Mouse (Mus musculus) kidney, postnatal 10 days (tissue): ENCODE measurements around the gene Mthfsd.
"Not testable (repeated sequence)": the region's sequence is repeated elsewhere in the genome, so short reads cannot be mapped to it uniquely, and the experiment has no call there.

Experiments
- DNase-seq: peaks from one replicate; pipeline ENCODE4 v3.0.0; 2021; ENCODE audit warnings: mixed read lengths

Mthfsd gene

GRCm38 (mm10) chr8:121107668-121108656 lies at the start of gene Mthfsd:
TSS of gene Mthfsd (minus strand) at chr8:121108392.
- peak; percentile 99 for DNase-seq

DNA sequence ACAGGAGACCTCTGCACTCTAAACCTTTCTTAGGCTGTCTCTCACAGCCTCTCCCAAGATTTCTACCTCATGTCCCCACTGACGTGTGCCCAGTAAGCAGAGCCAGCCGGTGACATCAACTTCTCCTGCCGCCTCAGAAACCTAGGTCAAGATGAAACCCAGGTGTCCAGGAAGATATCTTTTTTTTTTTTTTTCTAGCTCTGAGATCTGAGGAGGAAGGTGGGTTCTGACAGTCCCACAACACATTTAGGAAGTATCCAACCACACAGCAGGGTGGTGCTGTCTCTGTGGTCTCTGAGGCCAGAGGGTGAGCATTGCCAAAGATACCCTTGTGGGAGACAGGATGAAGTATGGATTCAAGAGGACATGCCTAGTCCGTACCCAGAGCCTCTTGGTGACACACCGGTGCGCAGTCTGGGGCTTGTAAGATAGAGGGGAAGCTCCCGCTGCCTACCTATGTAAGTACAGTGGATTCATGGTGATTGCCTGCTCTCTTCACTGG lies 48.8 kb upstream of the Mthfsd start:
- DNase-seq: no peak

- DNase-seq: peak; percentile 61
Measured at GRCm38 (mm10) chr8:121152394-121152793, 44.2 kb upstream of the Mthfsd start.

DNA sequence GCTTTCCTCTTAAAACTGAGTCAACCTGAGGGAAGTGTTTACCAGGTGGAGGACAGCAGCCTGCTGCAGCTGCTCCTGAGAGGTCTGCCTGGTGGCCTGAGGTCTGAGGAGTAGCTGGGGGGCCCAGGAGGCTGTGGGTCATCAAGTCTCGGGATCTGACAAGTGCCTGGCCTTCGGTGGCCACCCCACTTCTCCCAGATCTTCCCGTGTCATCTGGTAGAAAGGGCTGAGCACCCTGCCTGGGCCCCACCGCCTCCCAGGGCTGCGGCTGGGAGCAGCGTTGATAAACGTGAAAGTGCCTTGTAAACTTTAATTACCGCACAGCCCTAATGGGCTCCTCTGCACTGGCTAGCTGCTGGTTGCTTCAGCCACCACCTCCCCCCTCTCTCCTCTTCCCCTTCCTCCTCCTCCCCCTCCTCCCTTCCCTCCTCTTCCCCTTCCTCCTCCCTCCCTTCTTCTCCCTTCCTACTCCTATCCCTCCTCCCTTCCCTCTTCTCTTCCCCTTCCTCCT lies 40.4 kb upstream of the Mthfsd start:
- DNase-seq: no peak

- DNase-seq: not testable (repeated sequence)
Measured at GRCm38 (mm10) chr8:121145457-121146134, 37.4 kb upstream of the Mthfsd start.

DNA sequence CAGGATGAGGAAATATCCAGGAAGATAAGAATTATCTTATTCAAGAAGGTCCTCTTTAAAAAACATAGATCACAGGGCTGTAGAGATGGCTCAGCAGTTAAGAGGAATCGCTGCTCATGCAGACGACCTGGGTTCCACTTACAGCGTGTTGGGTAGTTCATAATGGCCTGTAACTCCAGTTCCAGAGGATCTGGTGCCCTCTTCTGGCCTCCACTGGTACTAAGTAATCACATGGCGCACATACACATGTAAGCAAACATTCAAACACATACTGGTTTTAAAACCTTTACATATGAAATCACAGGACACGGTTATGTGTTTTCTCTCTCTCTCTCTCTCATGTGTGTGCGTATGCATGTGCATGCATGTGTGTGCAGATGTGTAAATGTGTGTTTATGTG lies 28.7 kb upstream of the Mthfsd start:
- DNase-seq: no peak

- DNase-seq: peak; percentile 8
Measured at GRCm38 (mm10) chr8:121134512-121134911, 26.3 kb upstream of the Mthfsd start.

GRCm38 (mm10) chr8:121134102-121134501 lies 25.9 kb upstream of the Mthfsd start:
- no peak for DNase-seq

GRCm38 (mm10) chr8:121132961-121133513 lies 24.8 kb upstream of the Mthfsd start:
- DNase-seq: no peak

DNA sequence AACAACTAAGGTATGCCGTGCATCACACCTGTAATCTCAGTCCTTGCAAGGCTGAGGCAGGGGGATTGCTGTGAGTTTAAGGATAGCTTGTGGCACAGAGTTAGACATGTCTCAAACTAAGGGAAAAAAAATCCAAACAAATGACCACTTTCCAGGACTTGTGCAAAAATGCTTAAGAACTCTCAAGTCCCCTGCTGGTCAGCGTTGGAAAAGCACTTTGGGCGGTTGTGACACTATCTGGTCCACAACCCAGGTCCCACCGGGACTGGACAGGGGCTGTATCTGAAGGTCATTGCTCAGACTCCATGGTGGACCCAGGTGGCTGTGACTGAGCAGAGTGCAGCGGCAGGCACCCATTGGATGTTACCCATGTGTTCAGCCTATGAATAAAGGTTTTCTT lies 22.3 kb upstream of the Mthfsd start:
- peak; percentile 76 for DNase-seq

GRCm38 (mm10) chr8:121129265-121129940 lies 21.2 kb upstream of the Mthfsd start:
- no peak for DNase-seq

GRCm38 (mm10) chr8:121128531-121129264 lies 20.5 kb upstream of the Mthfsd start:
- peak; percentile 56 for DNase-seq

GRCm38 (mm10) chr8:121127756-121128375 lies 19.7 kb upstream of the Mthfsd start, which contains the start of gene Foxl1:
TSS of gene Foxl1 (plus strand) at chr8:121127940.
- DNase-seq: peak; percentile 59

- DNase-seq: peak; percentile 60
Measured at GRCm38 (mm10) chr8:121127291-121127701, 19.1 kb upstream of the Mthfsd start.

DNA sequence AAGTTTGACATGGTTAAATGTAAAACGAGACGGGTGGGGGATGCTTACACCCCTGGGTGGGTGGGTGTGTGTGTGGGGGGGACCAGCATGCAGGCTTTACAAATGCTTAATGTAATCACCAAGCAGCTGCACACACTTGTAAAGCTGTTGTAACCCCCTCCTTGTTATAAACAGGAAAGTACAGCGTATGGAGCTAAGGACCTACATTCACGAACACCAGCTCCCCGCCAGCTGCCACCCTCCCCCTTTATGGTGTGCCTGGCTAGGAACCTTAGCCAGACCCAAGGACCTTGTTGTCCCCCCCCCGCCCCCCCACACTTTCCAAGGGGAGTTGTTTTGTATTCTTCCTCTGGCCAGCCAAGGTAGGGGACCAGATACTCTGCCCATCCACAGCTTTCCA lies 18.5 kb upstream of the Mthfsd start:
- DNase-seq: no peak

DNA sequence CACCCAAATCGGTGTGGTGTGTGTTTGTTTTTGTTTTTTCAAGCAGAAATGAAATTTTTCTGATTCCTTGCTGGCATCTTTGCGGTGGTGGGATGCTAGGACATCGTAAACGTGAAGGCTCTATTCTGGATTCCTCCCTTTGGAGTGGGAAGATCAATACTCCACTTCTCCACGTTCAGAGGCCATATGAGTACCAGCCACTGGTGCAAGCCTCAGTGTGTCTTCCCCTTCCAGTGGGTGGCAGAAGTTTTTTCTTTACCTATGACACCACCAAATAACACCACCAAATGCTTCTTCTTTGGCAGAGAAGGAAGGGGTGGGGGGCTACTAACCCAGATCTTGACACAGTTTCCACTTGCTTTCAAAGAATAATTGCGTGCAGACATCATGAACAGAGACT lies 18.0 kb upstream of the Mthfsd start:
- DNase-seq: no peak

DNA sequence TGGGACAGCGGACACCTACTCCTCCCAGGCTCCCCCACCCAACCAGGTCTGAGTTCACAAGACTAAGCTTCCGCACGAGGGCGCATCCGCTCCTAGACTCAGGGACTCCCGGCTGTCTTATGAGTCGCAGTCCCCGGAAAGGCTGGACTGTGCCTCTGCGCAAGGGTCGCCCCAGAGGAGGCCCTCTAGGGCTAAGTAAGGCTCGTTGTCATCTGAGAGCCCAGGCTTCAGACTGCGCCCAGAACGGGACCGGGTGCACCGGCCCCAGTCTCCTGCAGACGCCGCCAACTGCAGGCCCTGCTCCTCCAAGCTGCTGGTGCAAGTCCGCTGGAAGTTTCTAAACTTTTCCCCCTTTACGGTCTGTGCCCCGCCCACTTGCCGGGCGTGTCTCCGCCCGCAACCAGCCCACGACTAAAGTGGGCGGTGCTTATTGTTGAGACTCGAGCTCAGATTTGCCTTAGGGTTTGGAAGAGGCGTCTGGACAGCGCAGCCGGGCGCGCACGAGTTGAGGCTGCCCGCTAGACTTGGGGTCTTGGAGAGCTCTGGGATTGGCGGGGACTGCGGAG lies 17.2 kb upstream of the Mthfsd start:
- peak; percentile 90 for DNase-seq

DNA sequence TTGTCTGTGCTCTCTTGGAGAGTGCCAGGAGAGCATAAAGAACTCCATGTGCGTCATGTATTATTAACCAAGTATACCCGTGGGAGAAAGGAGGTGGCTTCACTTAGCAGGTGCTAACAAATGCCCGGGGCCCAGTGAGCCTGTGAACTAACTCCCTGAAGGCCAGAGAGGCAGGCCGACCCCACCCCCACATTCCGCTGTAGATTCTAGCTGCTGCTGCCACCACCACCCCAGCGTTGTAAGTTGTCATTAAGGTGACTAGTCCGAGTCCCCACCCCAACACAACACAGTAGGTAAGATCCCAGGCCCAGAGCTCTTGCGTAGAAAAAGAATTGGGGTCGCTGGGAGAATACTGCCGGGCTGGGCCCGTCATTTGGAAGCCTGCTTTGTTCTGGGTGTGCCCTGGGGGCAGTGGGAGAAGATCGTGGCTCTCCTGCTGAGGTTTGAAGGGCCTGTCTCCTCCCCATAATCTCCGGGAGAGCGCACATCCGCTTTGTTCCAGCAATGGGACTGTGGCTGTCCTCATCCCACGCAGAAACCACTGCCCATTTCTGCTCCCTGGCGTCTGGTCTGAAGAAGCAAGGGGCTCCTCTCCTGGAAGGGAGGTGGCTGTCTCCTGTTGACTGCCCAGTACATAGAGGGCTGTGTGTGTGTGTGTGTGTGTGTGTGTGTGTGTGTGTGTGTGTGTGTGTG lies 16.5 kb upstream of the Mthfsd start:
- DNase-seq: peak; percentile 71

- DNase-seq: no peak
Measured at GRCm38 (mm10) chr8:121123113-121123512, 14.9 kb upstream of the Mthfsd start.

- DNase-seq: no peak
Measured at GRCm38 (mm10) chr8:121122368-121122767, 14.2 kb upstream of the Mthfsd start.
